Mouse (Mus musculus): ENCODE results near the gene 4930544D05Rik.
"Not testable (repeated sequence)": the region's sequence is repeated elsewhere in the genome, so short reads cannot be mapped to it uniquely, and the experiment has no call there.

The 4930544D05Rik gene

GRCm38 (mm10) chr11:70615516-70616093 lies at the start of gene 4930544D05Rik:
Gene 4930544D05Rik (plus strand): TSS chr11:70615848.
- DNase-seq (ENCODE audit: low spot score): no peak

- DNase-seq (ENCODE audit: low spot score): no peak
Observed at GRCm38 (mm10) chr11:70566586-70566985, 49.1 kb upstream of the 4930544D05Rik start.

- DNase-seq (ENCODE audit: low spot score): not testable (repeated sequence)
Observed at GRCm38 (mm10) chr11:70570614-70571013, 45.0 kb upstream of the 4930544D05Rik start.

- no peak for DNase-seq (ENCODE audit: low spot score)
Observed at GRCm38 (mm10) chr11:70571641-70572040, 44.0 kb upstream of the 4930544D05Rik start.

GRCm38 (mm10) chr11:70572348-70572902 lies 43.2 kb upstream of the 4930544D05Rik start:
- DNase-seq (ENCODE audit: low spot score): no peak

- DNase-seq (ENCODE audit: low spot score): no peak
Observed at GRCm38 (mm10) chr11:70573872-70574271, 41.8 kb upstream of the 4930544D05Rik start.

GRCm38 (mm10) chr11:70577201-70577600 lies 38.4 kb upstream of the 4930544D05Rik start:
- no peak for DNase-seq (ENCODE audit: low spot score)

- DNase-seq (ENCODE audit: low spot score): no peak
Observed at GRCm38 (mm10) chr11:70578962-70579361, 36.7 kb upstream of the 4930544D05Rik start.

GRCm38 (mm10) chr11:70579710-70580357 lies 35.8 kb upstream of the 4930544D05Rik start:
- no peak for DNase-seq (ENCODE audit: low spot score)

- DNase-seq (ENCODE audit: low spot score): peak; percentile 19
Observed at GRCm38 (mm10) chr11:70580358-70580720, 35.3 kb upstream of the 4930544D05Rik start.

GRCm38 (mm10) chr11:70580921-70581320 lies 34.7 kb upstream of the 4930544D05Rik start:
- DNase-seq (ENCODE audit: low spot score): no peak

GRCm38 (mm10) chr11:70582196-70582595 lies 33.5 kb upstream of the 4930544D05Rik start:
- peak; percentile 63 for DNase-seq (ENCODE audit: low spot score)

GRCm38 (mm10) chr11:70583022-70583714 lies 32.5 kb upstream of the 4930544D05Rik start:
- no peak for DNase-seq (ENCODE audit: low spot score)

GRCm38 (mm10) chr11:70583775-70584174 lies 31.9 kb upstream of the 4930544D05Rik start:
- no peak for DNase-seq (ENCODE audit: low spot score)

GRCm38 (mm10) chr11:70585457-70585856 lies 30.2 kb upstream of the 4930544D05Rik start:
- DNase-seq (ENCODE audit: low spot score): peak; percentile 76

- no peak for DNase-seq (ENCODE audit: low spot score)
Observed at GRCm38 (mm10) chr11:70586261-70586660, 29.4 kb upstream of the 4930544D05Rik start.

- DNase-seq (ENCODE audit: low spot score): no peak
Observed at GRCm38 (mm10) chr11:70586954-70587353, 28.7 kb upstream of the 4930544D05Rik start.

- DNase-seq (ENCODE audit: low spot score): no peak
Observed at GRCm38 (mm10) chr11:70591733-70592132, 23.9 kb upstream of the 4930544D05Rik start.

GRCm38 (mm10) chr11:70594253-70594989 lies 21.2 kb upstream of the 4930544D05Rik start:
- no peak for DNase-seq (ENCODE audit: low spot score)

- DNase-seq (ENCODE audit: low spot score): peak; percentile 21
Observed at GRCm38 (mm10) chr11:70595638-70596037, 20.0 kb upstream of the 4930544D05Rik start.

- DNase-seq (ENCODE audit: low spot score): peak; percentile 33
Observed at GRCm38 (mm10) chr11:70596094-70596493, 19.6 kb upstream of the 4930544D05Rik start.

GRCm38 (mm10) chr11:70597301-70597700 lies 18.3 kb upstream of the 4930544D05Rik start:
- DNase-seq (ENCODE audit: low spot score): no peak

Measured in adipocyte (in vitro differentiated cells).